Mouse (Mus musculus) thymus, adult 2 months (tissue): Measurements from ENCODE around the gene Hacd3.

Experiments used
- CTCF ChIP-seq: fragments of 200-500 bp; IDR thresholded peaks from 2 replicates; pipeline ENCODE4 v1.5.1; 2012; ENCODE audit warnings: mild to moderate bottlenecking, control low read depth, low read length, moderate library complexity, borderline replicate concordance; ENCODE audit not compliant: control insufficient read depth, poor library complexity, insufficient read depth; ENCODE audit errors: extremely low read depth
- POLR2A ChIP-seq: fragments of 200-500 bp; IDR thresholded peaks from 2 replicates; pipeline ENCODE4 v1.6.1; 2012; ENCODE audit warnings: mild to moderate bottlenecking, low read length, control low read depth, moderate library complexity; ENCODE audit not compliant: control insufficient read depth, poor library complexity, insufficient read depth; ENCODE audit errors: extremely low read depth

DNA sequence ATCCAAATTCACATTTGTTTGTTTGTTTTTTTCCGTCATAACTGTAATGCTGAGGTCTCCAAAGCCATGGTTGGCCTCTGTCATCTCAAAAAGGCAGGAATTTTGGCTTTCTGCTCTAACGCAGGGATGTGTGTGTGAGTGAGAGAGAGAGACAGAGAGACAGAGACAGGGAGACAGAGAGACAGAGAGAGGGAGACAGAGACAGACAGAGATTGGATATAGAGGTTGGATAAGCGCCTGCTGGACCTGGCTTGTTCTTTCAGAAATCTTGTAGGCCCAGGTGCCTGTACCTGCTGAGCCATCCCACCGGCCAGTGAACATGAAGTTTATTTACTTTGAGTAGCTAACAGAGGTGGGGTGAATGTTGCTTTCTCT, 10.4 kb upstream of the Hacd3 start:
- TF ChIP-seq POLR2A: no peak
- TF ChIP-seq CTCF: no peak
